Mouse (Mus musculus): Measurements from ENCODE around the gene Trpc5os. TPM values are rescaled to one million over a fixed set of nuclear protein-coding genes. Genes with fewer than 3 reads are reported as not detected.

Trpc5os gene
- polyA plus RNA-seq, 2 experiments: 0.04 to 0.08 TPM

DNA sequence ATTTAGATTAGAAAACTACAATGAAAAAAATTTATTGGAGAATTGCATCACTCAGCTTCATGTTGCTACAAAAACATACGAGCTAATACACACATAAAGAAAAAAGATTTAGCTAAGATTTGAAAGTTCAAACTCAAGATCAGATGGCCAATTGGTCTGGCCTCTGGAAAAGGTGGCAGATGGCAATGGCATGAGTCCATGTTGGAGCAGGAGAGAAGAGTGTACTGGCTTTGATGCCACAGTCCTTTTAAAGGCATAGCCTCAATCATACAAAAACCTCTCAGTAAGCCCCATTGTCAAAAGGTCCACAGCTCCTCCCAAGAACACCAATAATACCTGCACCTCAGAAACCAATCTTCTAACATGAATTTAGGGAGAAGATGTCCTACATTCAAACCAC, 35.0 kb downstream of the Trpc5os start:
- Histone ChIP-seq H3K27me3 (ENCODE audit: control insufficient read depth, insufficient read depth, low read length) (no peaks in the 10 kb centered on the region), H3K36me3 (ENCODE audit: control insufficient read depth, insufficient read depth, low read length) (no peaks in the 10 kb centered on the region), H3K4me2 (replicated peaks; ENCODE audit: low read depth, low read length, severe bottlenecking) (no peak overlapping the region), H3K4me1 (ENCODE audit: control insufficient read depth, insufficient read depth, low read length) (no peaks in the 10 kb centered on the region), H3K4me3 (replicated peaks; ENCODE audit: low read length) (no peak overlapping the region), H3K9ac (ENCODE audit: low read depth, low read length, severe bottlenecking) (no peak overlapping the region), H3K27ac (replicated peaks; ENCODE audit: low read depth, low read length) (no peak overlapping the region), H3K9me3 (ENCODE audit: control insufficient read depth, low read length) (no peaks in the 10 kb centered on the region)
- 73% methylated on average over 1 of the region's 1 CpGs for WGBS
- DNase-seq (ENCODE audit: low spot score) (no peak), ATAC-seq (ENCODE audit: low FRiP score, low read depth) (no peak)
- TF ChIP-seq POLR2A (IDR thresholded peaks at IDR 0.05; ENCODE audit: borderline replicate concordance, extremely low read depth, insufficient read depth, insufficient read length): no peak

- no peaks in the 10 kb centered on the region for H3K9me3 ChIP-seq (ENCODE audit: control insufficient read depth, low read length)
- H3K4me2 ChIP-seq (replicated peaks; ENCODE audit: low read depth, low read length, severe bottlenecking): no peak overlapping the region
- H3K9ac ChIP-seq (ENCODE audit: low read depth, low read length, severe bottlenecking): no peak overlapping the region
- H3K36me3 ChIP-seq (ENCODE audit: control insufficient read depth, insufficient read depth, low read length): no peaks in the 10 kb centered on the region
- TF ChIP-seq POLR2A (IDR thresholded peaks at IDR 0.05; ENCODE audit: borderline replicate concordance, extremely low read depth, insufficient read depth, insufficient read length): no peak
- ATAC-seq (ENCODE audit: low FRiP score, low read depth) (no peak), DNase-seq (ENCODE audit: low spot score) (no peak)
- H3K4me3 ChIP-seq (replicated peaks; ENCODE audit: low read length): no peak overlapping the region
- 89% methylated on average over 5 of the region's 5 CpGs for WGBS
- no peak overlapping the region for H3K27ac ChIP-seq (replicated peaks; ENCODE audit: low read depth, low read length)
- no peaks in the 10 kb centered on the region for H3K27me3 ChIP-seq (ENCODE audit: control insufficient read depth, insufficient read depth, low read length)
- no peaks in the 10 kb centered on the region for H3K4me1 ChIP-seq (ENCODE audit: control insufficient read depth, insufficient read depth, low read length)
Measured at GRCm38 (mm10) chrX:144523239-144523638, 66.9 kb downstream of the Trpc5os start.

- no peaks in the 10 kb centered on the region for H3K27me3 ChIP-seq (ENCODE audit: control insufficient read depth, insufficient read depth, low read length)
- no peak overlapping the region for H3K27ac ChIP-seq (replicated peaks; ENCODE audit: low read depth, low read length)
- no peaks in the 10 kb centered on the region for H3K9me3 ChIP-seq (ENCODE audit: control insufficient read depth, low read length)
- H3K4me2 ChIP-seq (replicated peaks; ENCODE audit: low read depth, low read length, severe bottlenecking): no peak overlapping the region
- H3K36me3 ChIP-seq (ENCODE audit: control insufficient read depth, insufficient read depth, low read length): no peaks in the 10 kb centered on the region
- H3K9ac ChIP-seq (ENCODE audit: low read depth, low read length, severe bottlenecking): no peak overlapping the region
- H3K4me1 ChIP-seq (ENCODE audit: control insufficient read depth, insufficient read depth, low read length): no peaks in the 10 kb centered on the region
- 76% methylated on average over 7 of the region's 7 CpGs for whole genome bisulfite sequencing
- H3K4me3 ChIP-seq (replicated peaks; ENCODE audit: low read length): no peak overlapping the region
- ATAC-seq (ENCODE audit: low FRiP score, low read depth) (no peak), DNase-seq (ENCODE audit: low spot score) (no peak)
- no peak for TF ChIP-seq POLR2A (IDR thresholded peaks at IDR 0.05; ENCODE audit: borderline replicate concordance, extremely low read depth, insufficient read depth, insufficient read length)
Measured at GRCm38 (mm10) chrX:144526042-144526441, 69.7 kb downstream of the Trpc5os start.

Other genes with a start within 250 kb of the Trpc5os start
- 28.6 and 36.5 TPM in 2 replicates for gene Alg13, start 138.8 kb upstream of the Trpc5os start, polyA plus RNA-seq (2012; rRNA removed)
- gene Alg13, start 138.8 kb upstream of the Trpc5os start, polyA plus RNA-seq (2014; fragmentation: Nextera tagmentation; extraction: Ambion mirVana): 18.7 and 26.2 TPM in 2 replicates
- 0.50 and 0.54 TPM in 2 replicates for gene Trpc5, start 231.6 kb downstream of the Trpc5os start, polyA plus RNA-seq (2012; rRNA removed)
- gene Trpc5, start 231.6 kb downstream of the Trpc5os start, polyA plus RNA-seq (2014; fragmentation: Nextera tagmentation; extraction: Ambion mirVana): 0.28 and 0.51 TPM in 2 replicates
- gene Rtl4, start 232.3 kb downstream of the Trpc5os start, polyA plus RNA-seq (2012; rRNA removed): 0.80 and 1.0 TPM in 2 replicates
- 0.65 and 1.3 TPM in 2 replicates for gene Rtl4, start 232.3 kb downstream of the Trpc5os start, polyA plus RNA-seq (2014; fragmentation: Nextera tagmentation; extraction: Ambion mirVana)